Mouse (Mus musculus) kidney, adult 9 months (tissue): ENCODE measurements at regions not wholly inside any gene's neighbourhood (a gene's known extent, or its start where the extent isn't known, plus 50 kb on each side); places are given as distances from the start of the nearest gene placed in this dataset.

ENCODE experiments used
- DNase-seq: peaks from one replicate; pipeline ENCODE4 v3.0.0; 2022

DNA sequence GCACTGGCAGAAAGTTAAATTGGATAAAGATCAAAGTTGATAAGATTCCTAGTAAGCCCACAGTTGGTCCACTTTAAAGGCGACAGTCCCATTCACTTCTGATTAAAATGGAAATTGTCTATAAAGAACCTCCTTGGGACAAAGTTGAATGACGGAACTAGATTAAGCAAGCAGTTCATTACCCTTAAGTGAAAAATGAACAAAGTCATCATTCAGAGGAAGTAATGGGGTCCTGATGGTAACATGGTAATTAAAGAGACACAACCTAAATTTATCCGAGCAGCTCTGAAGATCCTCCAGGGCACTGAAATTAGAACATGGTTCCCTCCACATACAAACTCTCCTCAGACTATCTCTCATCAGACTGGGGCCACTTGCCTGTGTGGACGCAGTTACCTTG, 116.4 kb upstream of the Nabp1 start:
- DNase-seq = no peak

- no peak for DNase-seq
Observed at GRCm38 (mm10) chr1:51593621-51594441, 115.6 kb upstream of the Nabp1 start.

DNA sequence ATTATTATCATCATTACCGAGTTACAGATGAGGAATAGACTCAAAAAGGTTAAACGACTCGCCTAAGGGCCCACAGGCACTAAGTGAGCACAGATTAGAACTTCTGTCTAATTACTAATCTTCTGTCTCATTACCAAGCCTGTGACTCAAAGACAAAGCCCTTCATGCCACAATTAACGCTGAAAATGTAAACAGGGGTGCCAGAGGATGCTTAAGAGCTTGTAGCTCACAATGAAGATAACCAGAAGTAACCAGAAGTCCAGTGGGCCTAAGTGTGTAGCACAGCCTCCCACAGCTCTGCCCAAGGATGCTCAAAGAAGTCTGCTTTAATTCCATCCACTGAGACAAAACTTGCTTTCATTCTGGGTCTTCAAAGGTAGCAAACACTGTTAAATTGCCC, 113.7 kb upstream of the Nabp1 start:
- no peak for DNase-seq

DNA sequence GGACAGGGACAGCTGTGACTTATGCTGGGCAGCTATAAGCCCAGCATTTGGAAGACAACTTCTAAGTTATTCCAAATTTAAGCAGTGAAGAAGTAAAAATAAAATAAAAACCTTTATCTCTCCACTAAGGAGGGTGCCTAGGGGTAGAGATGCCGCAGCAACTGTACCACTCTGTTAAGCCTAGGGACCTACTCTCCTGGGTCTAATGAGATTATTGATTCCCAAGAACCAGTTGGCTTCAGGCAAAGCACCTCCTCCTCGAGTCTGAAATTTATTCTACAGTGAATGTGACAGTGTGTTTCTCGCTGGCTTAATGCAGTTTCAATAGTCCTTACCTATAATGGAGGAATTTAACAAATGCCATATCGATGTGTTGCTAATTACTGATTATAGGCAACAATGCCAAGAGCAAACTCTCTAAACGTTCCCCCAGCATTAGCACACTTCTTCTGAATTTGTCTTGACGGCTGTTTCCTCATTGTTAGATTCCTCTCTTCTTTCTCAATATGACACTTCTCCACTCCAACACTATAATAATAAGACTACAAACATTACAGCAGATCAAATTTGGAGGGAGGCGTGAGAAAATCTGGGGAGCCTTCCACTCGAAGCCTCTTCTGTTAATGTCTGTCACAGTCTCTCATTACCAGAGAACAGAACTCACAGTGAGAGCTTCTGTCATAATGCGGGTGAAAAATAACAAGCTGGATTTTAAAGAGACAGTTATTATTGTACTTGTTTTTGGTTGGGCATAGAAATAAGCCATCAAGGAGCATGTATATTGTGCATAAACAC, 112.6 kb upstream of the Nabp1 start:
- no peak for DNase-seq

- no peak for DNase-seq
Observed at GRCm38 (mm10) chr1:51584925-51585424, 106.8 kb upstream of the Nabp1 start.

DNA sequence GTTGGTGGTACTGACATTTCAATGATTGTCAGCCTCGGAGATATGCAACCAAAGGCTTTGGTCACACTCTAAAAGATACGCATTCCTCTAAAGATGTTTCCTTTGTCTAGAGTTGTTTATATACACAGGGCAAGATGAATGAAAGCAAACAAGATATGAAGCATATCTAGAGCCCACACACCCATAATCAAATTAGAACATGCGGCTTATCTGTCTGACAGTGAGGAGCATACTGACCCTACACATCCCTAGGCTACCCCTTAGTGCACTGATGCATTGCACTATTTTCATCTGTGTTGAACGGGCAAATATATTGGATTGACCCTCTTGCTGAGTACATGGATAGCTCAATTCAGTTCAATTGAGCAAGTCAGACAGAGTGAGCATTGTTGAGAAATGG, 105.6 kb upstream of the Nabp1 start:
- DNase-seq = no peak

- no peak for DNase-seq
Observed at GRCm38 (mm10) chr1:51580074-51580473, 101.8 kb upstream of the Nabp1 start.

GRCm38 (mm10) chr1:51577701-51578100, 99.5 kb upstream of the Nabp1 start:
- no peak for DNase-seq

GRCm38 (mm10) chr1:51572314-51573078, 94.3 kb upstream of the Nabp1 start:
- no peak for DNase-seq

GRCm38 (mm10) chr1:51569625-51570024, 91.4 kb upstream of the Nabp1 start:
- DNase-seq = no peak

DNA sequence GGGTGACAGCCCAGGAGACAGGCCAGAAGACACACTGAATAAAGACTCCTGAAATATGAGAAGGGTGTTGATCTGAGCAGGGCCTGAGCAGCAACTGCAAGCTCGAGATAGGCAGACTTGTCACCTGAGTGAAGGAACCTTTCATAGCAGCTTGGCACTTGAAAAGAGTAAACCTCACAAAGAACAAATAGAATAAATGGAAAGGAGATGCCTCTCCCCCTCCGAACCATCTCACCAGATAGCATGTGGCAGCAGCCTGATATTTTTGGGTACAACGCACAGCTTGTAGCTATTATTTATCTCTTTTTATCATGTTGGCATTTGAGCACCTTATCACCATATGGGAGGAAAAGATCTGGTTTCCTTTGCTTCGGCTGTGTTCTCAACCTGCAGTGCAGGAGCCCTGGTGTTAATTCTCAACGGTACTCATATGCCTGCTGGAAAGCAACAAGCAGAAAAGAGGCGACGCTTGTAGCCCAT, 88.0 kb upstream of the Nabp1 start:
- no peak for DNase-seq

DNA sequence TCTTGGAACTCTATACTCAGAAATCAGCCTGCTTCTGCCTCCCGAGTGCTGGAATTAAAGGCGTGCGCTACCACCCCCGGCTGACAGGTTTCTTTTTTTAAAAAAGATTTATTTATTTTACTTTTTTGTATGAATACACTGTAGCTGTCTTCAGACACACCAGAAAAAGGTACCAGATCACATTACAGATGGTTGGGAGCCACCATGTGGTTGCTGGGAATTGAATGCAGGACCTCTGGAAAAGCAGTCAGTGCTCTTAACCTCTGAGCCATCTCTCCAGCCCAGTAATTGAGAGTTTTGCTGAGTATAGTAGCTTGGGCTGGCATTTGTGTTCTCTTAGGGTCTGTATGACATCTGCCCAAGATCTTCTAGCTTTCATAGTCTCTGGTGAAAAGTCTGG, 78.4 kb upstream of the Nabp1 start:
- peak; percentile 58 for DNase-seq

DNA sequence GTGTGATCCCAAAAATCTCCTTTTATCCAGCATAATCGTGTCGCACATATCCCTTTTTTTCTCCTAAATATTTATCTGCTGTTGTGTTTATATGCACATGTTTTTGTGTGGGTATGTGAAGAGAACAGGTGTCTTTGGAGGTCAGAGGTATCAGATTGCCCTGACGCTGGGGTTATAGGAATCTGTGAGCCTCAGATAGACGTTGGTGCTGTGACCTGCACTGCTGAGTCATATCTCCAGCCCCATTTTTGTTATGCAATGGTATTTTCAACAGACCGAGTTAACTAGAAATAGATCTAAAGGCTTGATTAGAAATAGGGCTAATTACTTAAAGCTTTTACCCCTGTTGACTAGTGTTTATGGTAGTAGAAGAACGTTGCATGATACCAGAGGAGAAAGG, 75.5 kb upstream of the Nabp1 start:
- no peak for DNase-seq

GRCm38 (mm10) chr1:51551624-51552023, 73.4 kb upstream of the Nabp1 start:
- DNase-seq = no peak

DNA sequence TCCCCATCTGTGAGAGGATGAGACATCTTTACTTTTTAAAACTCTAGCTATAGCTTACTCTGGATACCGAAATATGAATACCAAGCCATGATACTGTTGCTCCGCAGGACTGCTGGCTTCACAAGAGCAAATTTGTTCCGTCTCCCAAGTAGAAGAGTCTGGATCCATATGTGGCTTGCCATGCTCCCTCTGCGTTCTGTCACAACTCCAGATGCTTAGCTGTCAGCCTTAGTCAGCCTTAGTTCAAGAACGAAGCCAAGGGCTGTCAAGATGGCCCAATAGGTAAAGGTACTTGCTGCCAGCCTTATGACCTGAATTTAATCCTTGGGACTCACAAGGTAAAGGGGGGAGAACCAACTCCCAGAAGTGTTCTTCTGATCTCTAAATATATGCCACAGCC, 64.6 kb upstream of the Nabp1 start:
- no peak for DNase-seq

DNA sequence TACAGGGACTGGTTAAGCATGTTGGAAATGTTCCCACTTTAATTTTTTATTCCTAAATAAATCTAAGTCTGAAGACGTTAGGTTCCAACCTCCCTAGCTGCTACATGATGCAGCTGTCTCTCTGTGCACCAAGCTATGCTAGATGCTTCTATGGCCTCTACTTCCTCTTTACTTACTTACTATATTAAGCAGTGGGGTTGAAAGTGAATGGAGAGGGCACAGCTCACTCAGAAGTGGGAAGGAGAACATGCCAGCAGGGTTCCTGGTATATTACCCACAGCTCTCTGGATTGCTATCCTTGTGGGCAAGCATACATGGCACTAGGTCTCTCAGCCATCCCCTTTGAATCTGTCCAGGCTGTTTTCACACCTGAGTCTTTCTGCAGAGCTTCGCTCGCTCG, 61.4 kb upstream of the Nabp1 start:
- DNase-seq = no peak

DNA sequence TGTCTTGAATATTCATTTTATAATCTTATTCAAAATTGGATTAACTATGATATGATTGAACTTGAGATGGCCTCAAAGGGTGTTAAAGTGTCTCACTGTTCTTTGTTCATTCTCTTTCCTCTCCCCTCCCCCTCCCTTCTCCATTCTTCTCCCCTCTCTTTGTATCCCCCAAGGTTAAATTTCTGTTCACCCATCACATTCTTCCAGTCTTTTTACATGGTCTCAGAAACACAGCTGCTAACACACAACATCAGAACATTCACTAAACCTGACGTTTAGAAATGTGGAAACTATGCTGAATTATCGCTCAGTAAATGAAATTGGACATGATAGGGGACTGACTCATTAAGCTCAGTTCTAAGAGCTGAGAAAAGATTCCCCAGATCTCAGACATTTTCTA, 60.6 kb upstream of the Nabp1 start:
- DNase-seq = no peak

DNA sequence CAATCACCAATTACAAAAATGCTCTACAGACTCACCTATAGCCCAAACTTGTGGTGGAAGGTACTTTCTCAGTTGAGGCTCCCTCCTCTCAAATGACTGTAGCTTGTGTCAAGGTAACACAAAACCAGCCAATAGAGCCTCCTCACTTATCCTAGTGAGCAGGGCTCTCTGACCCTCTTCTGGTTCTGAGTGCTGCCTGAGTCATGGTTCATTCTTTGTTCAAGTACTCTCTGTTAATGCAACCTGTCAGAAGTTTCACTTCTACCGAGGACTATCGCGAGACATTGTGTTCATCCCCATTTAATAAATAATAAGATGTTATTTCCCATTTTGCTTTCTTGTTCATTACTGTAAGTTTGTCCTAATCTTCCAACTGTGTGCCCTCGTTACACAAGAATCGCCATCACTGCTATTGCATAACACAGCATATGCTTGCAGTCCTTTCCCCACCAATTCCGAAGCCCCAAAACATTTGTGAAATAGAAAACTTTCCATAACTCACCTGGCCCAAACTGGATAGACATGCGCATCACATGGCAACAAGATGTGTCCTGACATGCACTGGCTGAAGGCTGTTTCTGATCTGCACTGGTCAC, 59.6 kb upstream of the Nabp1 start:
- no peak for DNase-seq

DNA sequence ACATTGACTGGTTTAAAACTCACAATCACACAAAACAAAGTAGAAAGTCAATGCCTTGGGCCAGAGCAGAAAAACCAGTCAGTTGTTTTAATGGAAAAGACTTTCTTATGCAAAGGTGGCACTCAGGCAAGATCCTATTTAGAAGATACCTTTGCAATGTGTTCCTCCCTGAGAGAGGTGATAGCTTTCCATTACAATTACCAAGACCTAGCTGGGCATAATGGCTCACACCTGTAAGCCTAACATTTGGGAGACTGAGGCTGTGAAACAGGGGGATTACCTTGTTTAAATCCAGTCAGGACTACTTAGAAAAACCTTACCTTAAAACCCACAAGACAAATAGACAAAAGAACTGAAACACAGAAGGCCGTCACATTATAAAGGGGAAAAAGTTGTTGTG, 57.9 kb upstream of the Nabp1 start:
- no peak for DNase-seq

DNA sequence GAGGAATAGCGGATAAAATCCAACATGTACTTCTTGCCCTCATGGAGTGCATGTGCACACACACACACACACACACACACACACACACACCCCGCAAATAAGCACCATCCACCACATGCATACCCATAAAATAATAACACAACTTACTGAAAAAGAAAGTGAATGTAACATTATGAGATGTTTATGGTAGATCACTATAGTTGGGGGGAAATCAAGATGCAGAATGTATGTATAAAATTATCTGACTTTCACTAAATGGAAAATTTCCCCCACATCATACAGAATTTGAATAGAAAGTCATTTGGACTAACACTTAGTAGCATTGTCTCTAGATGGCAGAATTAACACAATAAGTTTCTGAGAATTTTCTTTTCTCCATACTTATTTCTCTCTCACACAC, 57.2 kb upstream of the Nabp1 start:
- DNase-seq = no peak

- no peak for DNase-seq
Observed at GRCm38 (mm10) chr1:51531360-51531759, 53.1 kb upstream of the Nabp1 start.

- DNase-seq = peak; percentile 78
Observed at GRCm38 (mm10) chr1:51530191-51530926, 52.1 kb upstream of the Nabp1 start.
